Mouse (Mus musculus): Measurements from ENCODE around the gene Clec5a.
A peak's percentile ranks its signal among the peaks of the same experiment; 100 is the strongest.
"Not testable (repeated sequence)": the region's sequence is repeated elsewhere in the genome, so short reads cannot be mapped to it uniquely, and the experiment has no call there.

The Clec5a gene

DNA sequence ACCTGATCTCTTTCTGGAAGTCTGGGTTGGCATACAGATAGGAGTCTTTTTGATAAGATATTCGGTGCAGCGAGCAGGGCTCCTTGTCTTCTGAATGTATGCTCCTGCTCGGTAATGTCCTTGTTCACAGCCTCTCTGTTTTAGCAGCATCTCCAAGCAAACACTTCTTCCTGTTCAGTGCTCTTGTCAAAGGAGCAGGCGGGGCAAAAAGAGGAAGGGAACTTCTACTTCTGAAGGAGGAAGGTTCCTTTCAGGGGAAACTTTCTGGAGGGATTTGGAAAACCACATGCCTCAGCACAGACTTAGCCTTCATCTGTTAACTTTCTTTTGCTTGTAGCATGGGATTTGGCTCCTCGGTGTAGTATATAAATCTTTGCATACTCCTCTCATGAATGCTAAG lies at the start of gene Clec5a:
Gene Clec5a, minus strand, starts transcription at position 177 of the 400 bp plus-strand sequence.
- no peak for DNase-seq

DNA sequence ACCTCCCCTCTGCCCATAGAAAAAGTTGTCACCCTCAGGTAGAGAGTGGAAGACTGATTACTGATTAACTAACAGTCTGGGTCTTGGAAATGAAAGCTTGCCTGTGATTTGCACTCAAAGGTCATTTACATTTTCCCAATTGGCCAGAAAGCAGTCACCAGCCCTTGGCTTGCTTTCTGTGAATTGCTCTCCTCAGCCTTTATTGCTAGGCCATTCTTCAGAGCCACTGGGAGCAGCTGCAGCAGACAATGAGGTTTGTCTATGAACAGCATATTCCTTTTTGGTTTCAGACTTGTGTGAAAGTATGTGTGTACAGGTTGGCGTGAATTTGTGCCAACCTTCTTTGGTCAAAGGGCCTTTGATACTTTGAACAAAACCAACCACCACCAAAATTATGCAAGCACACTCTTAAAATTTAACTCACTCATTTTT lies 49.0 kb upstream of the Clec5a start:
- DNase-seq = no peak

DNA sequence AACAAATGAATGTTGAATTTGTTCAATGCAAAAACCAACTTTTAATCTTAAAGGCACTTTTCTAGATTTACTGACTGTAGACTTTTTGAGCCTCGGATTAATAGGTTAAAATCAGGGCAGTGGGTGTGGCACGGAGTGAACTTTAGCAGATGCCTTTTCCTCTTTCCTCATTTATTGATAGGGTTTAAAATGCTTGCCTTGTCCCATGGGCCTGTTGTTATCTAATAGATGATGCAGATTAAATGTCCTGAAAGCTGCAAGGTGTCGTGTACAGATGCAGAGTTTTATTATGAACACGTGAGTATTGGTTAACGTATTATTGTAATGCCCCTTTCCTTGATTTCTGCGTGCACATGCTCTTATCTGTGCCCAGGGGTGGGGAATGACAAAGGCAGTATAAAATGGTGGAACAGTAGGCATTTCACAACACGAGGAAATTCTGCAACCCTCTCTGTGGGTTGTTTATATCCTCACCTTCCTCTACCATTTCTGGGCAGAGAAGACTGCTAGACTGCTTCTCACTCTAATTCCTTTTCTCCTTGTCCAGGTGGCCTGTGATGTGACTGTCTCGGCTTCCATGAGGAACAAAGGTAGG lies 42.9 kb upstream of the Clec5a start, which contains the start of gene Mgam:
Gene Mgam, plus strand, starts transcription at position 426 of the 595 bp plus-strand sequence.
- DNase-seq = no peak

DNA sequence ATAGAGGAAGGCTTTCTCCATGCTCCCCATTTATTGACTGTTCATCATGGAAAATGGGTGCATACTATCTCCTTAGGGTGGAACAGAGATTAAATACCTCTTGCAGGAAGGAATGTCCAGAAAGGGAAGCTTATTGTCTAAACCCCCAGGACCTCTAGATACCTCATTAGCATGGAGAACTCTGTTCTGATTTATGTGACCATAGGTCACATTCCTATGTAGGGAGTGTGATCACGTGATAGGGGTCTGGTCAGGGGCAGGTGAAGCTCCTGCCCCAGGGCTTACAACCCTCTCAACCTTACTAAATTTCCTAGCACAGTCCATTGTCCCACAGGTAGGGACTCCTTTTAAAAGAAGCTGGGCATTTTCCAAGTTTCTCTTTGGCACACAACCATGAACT lies 40.5 kb upstream of the Clec5a start:
- DNase-seq = no peak

DNA sequence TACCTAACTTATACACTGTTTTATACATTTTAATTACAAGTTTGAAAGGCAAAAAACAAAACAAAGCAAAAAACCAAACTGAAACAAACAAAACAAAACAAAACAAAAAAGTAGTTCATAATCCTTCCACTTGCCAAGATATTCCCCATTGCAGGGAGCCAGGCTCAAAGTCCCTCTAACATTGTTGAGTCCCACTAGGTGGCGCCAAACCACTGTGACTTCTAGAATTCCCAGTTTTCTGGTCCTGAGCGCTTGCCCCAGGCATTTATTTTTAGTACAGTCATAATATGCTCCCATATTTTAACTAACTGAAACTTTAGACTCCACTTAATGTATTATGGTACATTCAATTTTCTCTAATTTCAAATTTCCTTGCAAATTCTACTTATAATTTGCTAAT lies 32.3 kb upstream of the Clec5a start:
- peak; percentile 62 for DNase-seq

DNA sequence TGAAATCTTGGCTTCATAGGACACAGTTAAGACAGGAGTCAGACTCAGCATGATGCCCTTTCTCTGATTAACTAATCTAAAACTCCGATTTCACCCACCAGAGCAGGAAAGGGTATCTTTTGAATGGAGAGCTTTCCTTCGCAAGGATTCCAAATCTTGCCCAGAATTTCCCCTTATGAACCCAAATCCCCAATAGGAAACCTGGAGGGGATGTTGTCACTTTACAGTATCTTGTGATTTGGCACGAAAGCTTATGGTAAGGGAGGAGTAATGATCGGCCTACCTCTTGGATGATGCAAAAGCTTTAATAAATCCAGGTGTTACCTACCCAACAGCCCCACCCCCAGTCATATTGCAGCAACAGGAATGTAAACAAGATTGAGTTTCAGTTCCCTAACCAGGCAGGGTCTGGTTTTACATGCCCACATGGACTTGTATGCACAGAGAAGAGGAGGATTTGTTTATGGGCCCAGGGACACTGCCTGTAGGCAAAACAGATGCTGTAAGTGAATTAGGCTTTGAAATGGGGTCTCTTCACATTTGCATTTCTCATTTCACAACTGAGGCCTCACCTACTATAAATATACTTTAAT lies 27.7 kb upstream of the Clec5a start, which contains the start of gene Tas2r138:
Gene Tas2r138, minus strand, starts transcription at position 51 of the 593 bp plus-strand sequence.
- DNase-seq = no peak

DNA sequence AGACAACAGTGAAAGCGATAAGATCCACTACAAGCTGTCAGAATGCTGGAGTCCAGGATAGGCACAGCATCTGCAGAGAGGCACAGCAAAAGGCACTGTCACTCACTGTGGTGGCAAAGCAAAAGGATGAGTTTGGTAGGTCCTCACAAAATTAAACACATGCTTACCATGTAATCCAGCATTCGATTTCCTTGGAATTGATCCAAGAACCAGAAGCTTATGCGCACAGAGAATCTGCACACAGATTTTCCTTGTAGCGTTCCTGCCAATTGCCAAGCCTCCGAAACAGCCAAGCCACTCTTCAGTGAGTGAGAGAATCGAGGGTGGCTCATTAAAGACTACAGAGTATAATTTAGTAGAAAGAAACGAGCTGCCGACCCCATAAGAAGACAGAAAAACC lies 24.6 kb upstream of the Clec5a start:
- no peak for DNase-seq

DNA sequence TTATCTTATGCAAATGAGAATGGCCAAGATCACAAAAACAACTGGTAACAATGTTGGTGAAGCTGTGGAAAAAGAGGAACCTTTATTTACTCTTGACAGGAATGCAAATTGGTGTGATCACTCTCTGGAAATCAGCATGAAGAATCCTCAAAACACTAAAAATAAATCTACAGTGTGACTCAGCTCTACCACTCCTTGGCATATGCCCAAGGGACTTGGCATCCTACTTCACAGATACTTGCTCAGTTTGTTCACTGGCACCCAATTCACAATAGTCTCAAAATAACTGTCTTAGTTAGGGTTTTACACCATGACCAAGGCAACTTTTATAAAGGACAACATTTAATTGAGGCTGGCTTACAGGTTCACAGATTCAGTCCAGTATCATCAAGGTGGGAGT lies 21.8 kb upstream of the Clec5a start:
- DNase-seq = no peak

DNA sequence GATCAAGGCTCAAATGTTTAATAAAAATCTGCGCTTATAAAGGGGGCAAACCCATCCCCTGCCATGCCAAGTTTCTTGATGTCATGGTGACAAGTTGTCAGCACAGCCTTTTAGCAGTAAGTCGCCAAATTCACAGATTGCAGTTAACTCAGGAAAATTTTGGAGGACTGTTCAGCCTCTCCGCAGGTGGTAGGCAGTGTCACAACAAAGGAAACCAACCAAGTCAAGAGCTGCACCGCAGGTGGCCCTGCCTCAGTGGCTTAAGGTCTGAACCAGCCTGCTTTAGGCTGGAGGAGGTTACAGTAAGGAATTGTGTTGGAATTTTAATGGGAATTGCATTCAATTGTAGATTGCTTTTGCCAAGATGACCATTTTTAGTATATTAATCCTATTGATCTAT lies 12.9 kb upstream of the Clec5a start:
- not testable (repeated sequence) for DNase-seq

DNA sequence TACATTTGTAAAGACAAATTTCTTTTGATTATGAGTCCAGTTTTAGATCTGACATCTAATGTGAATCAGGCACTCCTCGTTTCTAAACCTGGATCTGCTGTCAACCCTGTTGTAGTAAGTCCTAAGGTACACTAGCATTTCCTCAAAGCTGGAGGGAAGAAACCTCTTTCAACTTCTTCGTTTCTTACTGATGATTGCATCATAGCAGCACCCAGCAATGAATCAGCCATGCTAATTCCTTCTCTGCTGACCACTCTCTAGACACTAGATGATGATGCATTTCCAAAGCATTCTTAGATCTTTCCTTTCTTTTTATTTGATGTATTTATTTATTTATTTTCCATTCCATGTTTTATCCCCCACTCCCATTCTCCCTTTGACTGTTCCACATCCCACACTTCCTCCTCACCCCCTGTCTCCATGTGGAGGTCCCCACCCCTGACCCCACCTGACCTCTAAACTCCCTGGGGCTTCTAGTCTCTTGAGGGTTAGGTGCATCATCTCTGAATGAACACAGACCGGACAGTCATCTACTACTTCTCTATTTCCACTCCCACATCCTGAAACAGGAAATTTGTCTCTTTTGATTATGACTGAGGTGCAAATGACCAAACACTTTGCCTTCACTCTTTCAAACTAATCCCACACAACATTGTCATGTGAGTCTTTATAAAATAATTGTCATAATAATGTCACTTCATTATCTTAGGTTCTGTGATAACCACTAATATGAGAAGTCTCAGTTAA lies 9.4 kb upstream of the Clec5a start:
- DNase-seq = no peak

DNA sequence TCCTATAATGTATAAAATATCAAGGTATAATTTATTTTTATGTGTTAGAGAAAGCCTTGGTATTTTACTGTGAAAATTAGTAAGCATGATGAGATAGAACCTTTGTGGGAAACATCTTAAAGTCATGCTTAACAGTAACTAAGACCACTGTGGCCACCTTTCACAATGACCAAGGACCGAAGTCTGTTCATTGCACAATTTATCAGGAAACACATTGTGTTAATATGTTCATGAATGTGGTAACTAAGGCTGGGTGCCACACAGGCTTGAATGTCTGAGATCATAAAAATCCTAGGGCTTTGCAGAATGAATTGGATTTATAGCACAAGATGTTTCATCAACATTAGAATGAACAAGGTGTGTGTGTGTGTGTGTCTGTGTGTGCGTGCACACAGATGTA lies 2.7 kb upstream of the Clec5a start:
- no peak for DNase-seq

DNA sequence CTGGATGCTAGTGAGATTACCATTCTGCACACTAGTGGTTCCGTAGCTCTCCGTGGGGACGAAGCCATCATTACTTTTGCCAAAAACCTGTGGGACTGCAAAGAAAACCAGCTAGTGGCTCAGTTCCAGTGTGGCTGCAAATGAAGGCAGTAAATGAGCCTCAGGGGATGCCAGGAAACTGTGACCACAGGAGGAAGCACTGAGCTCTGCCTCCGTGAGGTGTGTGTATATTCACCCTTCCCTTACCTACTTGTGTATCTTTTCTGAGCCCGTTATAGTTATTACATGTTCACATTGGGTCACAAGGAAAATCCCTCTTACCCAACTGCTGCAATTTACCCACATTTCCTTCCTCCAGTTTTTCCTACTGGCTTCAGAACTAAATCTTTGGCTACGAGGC lies 1.3 kb downstream of the Clec5a start:
- DNase-seq = no peak

DNA sequence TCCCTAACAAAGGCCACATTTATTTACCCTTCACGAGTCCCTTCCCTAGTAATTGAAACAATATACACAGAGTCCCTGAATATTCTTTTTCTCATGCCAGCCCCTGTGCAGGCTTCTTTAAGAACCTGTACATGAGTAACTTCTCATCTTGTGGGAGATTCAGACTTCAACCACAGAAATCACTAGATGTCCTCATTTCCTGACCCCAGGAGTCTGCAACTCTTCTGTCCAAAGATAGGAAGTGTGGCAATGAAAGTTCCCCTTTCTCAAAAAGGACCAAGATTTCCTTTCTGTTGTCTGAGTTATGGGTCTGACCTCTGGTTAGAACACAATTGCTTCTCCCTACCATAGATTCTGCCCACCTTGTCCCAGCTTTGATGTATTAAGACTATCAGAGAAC lies 9.3 kb downstream of the Clec5a start:
- DNase-seq = no peak

DNA sequence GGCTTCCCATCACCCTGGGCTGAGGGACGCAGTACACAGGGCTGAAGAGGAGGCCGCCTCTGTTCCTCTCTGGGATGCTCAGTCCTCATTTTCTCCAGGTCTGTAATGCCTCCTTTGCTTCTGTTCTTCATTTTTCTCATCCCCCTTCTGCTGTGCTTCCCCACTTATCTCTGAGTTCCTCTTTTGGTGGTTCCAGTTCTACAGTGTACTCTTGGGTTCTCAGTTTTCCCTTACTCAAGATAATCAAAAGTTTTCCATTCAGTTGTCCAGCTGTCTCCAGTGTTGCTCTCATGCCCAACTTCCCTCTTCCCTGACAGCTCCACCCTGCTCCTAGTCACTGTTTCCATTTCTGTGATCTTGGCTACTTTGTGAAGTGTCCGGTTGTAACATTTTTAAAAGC lies 12.0 kb downstream of the Clec5a start:
- DNase-seq = no peak

DNA sequence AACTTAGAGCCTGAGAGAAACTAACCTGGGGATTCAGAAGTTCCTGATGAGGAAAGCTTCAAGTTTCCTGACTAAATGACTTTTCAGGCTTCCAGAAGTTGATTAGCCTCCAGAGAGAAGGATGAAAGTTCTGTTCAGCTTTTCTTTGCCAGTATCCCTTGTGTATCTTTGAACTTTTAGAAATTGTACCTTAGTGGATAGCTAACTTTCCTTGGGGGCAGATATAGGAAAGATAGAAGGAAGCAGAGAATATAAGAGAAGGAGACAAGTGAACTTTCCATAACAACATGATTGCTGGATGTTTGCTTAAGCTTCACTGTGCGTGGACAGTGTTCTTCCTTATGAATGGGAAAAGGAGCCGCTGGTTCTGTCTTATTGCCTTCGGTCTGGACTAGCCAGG lies 16.4 kb downstream of the Clec5a start, which contains the start of gene Olfr460:
Gene Olfr460, plus strand, starts transcription at position 301 of the 400 bp plus-strand sequence.
- DNase-seq = no peak

DNA sequence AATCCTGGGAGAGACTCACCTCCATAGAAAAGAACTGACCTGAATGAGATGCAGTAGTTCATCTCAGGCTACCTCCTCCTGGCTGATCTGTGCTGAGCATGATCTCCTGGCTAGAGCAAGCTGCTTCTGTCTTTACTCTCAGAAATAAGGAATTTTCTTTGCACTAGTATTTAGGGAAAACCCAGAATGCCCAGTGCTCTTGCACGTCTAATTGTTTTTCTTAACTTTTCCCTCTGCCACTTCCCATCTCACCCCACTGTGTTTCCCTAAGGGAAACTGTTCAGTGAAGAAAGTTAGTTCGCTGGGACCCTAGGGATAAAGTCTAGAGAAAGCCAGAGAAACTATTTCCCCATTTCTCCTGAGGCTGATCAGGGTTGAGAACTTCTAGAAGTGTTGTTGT lies 30.7 kb downstream of the Clec5a start, which contains the start of gene Olfr461:
Gene Olfr461, minus strand, starts transcription at position 101 of the 400 bp plus-strand sequence.
- no peak for DNase-seq

DNA sequence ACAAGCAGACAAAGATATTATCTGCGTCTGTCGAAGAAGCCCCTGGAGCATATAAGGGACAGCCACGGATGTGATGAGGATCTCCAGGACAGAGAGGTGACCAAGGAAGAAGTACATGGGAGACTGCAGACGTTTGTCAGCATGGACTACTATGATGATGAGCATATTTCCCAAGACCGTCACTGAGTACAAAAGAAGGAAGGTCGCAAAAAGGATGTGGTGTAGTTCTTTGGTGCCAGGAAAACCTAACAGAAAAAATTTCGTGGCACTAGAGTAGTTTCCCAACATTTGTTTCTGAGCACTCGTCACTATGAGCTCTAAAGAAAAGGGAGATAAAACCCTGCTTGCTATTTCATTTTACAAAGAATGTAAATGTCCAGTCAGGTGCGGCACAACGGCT lies 40.9 kb downstream of the Clec5a start:
- DNase-seq = no peak
